Mouse (Mus musculus) MN1 (cell line): ENCODE measurements around the gene Egr2.

ENCODE experiments used
- DNase-seq: peaks from one replicate; pipeline ENCODE4 v3.0.0-alpha.2; 2016; ENCODE audit warnings: low spot score

The Egr2 gene

DNA sequence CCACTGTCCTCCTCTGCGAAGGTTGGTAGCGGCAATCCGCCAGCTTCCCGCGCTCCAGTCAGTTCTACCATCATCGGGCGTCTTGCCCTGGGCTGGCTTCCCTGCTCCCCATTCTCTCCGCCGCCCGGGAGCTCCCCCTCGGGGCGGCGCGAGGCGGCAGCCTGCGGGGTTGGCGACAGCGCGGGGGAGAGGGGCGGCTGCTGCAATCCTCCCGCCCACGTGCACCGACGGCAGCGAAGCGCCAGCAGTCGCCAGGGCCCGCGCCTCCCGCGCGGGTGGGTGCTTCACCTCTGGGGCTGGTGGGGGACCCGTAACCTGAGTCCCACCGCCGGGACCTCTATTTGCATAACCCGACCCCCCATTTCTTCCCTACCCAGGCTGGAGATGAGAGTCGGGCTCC is at the start of gene Egr2:
Gene Egr2 (plus strand): TSS at position 220 of the 400 bp plus-strand sequence.
- no peak for DNase-seq

DNA sequence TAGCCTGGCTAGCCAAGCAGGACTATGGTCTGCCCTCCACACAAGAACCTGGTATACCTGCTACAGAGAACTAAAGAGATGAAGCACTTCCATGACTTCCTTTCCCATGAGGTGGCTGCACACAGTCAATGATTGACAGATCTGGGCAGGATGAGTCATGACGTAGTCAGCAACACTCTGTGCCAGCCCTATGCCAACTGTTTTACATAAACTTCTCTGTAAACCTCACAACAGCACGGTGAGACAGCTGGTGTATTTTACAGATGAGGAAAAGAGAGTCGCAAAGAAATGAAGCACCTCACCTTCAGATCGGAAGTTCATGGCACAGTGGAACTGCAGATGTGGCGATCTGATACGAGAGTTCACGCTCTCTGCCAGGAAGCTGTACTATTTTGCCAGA is 47.8 kb upstream of the Egr2 start:
- no peak for DNase-seq

DNA sequence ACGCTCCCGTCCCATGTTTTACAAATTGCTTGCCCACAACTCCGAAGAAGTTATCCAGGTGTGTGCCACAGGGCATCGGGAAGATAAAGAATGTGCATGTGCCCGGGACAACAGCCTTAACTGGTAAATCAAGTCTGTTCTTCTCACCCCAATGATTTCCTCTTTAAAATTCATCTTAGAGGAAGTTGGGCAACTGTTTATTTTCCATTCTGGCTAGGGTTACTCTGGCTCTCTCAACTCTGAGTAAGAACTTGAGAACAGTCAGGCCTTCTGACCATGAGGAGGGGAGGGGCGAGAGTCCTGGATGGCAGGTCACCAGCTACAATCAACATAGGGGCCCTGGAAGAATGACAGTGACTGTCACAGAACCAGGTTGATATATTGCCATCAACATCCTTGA is 45.4 kb upstream of the Egr2 start:
- DNase-seq: no peak

DNA sequence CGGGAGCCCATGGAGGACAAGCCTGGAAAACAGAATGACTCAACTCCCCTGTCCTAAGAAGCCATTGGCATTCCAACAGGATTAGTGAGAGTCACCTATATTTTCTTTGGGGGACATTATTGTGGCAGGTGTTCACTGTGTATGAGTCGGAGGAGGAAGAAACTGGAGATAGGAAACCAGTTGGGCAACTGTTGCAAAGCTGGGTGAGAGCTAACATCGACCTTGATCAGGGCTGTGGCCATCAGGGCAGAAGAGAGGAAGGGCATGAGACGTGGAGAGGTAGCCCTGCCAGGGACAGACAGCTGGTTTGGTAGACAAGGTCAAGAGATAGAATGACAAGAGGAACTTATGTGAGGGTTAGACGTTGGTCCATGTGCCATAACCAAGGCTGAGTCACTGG is 44.6 kb upstream of the Egr2 start:
- DNase-seq: no peak

DNA sequence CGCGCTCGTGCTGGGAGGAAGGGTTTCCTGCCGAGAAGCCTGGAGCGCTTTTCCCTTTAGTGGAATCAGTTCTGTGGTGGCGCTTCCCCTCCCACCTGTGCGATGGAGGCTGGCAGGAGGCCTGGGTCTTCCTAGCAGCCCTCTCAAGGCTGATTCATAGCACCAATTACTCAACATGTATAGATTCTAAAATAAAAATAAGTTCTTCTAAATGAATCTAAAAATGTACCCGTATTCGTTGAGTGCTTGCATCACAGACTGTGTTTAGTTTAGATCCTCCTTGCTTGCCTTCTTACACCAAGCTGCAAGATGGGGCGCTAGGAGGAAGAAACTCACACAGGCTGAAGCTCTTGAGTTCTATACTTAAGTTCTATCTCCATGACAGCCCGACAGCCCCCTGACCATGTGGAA is 43.1 kb upstream of the Egr2 start:
- DNase-seq: no peak

DNA sequence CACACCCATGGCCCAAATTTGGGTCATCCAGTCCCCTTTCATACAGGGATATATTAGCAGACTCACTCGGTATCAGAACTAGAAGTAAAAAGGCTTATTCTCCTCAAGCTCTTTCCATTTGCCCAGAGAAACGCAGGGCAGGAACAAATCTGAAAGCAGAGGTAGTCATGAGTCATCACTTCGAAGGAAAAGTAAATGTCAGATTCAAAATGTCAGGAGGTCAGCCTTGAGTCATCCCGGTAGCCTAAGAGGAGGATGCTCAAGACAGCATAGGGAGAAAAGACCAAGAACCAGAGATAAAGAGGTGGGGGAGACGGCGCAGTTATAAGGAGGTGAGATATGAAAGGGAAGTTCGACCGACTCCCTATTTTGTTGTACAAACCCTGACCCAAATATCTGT is 41.7 kb upstream of the Egr2 start:
- no peak for DNase-seq

DNA sequence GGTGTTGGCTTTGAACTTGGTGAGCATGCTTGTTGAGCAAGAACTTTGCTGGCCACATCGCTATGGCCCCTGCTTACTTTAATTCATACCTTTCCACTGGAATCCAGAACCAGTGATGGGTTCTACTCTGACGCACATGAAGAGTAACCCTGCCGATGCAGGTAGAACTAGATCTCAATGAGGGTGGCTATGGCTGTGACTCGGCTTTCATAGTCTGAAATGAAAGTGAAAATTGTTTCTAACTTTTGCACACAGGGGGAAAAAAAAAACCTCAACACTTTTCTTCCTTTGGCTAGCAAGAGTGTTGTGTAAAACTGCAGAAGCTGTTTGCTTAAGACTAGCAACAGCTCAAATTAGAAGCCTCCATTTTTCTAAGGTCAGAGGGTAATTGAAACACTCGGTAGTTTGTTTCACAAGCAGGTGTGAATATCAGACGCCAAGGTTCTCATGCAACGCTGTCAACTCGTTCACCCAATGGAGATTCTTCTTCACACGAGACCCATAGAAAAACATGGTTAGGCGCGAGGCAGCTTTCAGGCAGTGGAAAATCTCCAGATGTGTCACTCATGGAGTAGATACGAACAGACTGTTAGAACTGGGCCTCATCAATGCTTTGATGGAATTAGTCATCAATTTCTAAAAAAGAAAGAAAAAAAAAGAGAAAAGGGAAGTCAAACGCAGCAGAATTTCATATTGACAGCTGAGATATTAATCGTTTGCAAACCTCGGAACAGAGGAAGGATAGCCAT is 38.0 kb upstream of the Egr2 start:
- no peak for DNase-seq

DNA sequence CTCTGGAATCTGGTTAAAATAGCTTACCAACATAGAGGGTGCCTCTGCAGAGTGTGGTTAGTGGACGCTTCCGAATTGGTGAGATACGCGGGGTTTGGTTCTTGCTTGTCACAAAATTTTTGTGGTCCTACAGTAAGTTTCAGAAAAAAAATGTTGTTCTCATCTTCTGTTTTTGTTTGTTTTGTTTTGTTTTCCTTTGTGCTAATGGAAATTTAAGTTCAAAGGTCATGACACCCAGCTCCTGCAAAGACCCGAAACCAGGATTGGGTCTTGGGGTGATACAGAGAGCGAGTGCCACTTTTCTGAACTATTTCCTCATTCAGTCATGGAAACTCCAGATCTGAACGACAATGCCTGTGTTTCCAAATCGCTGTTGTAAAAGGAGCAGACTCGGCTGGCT is 37.3 kb upstream of the Egr2 start:
- DNase-seq: no peak

DNA sequence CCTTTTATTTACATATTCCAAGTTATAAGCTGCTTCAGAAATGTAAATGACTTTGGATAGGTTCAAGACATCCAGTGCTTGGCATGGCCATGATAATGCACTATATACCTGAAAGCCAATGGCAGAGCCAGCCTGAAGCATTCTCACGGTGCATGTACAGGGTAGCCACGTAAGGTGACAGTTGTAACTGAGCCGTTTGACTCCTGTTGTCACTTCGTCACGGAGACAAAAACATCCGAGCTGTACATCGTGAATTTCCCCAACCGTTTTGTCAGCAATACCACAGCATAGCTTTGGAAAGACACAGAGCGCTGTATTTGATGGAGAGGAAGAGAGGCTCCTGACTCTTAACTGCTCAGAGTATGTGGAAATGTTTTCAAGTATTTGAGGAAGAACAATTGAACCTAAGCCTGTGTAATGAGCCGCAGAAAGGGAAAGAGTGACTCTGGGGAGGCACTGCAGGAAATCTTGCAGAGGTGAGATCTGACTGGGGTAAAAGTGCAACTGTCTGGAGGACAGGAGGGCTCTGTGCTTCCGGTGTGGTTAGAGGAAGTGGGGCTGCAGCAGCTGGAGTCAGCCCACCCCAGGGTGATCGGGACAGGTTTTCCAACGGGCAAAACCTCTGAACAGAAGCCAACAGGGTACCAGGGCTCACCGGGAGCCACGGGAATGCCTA is 31.8 kb upstream of the Egr2 start:
- DNase-seq: no peak

DNA sequence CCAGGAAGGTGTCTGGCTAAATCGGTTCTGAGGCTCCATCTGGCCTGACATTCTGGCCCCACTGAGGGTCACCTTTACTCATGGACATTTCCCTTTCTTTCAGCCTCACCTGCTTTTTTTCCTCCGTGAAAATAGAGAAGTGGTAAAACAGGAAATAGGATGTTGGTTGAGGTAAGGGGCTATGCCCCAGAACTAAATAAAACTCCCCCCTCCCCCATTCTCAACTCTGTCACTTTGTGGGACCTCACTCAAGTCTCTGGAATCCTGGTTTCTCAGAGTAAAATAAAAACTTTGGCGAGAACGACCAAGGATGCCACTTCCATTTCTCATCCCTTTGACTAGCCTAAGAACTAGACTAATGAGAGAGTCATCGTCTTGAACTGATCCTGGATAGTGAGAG is 31.2 kb upstream of the Egr2 start:
- DNase-seq: no peak

DNA sequence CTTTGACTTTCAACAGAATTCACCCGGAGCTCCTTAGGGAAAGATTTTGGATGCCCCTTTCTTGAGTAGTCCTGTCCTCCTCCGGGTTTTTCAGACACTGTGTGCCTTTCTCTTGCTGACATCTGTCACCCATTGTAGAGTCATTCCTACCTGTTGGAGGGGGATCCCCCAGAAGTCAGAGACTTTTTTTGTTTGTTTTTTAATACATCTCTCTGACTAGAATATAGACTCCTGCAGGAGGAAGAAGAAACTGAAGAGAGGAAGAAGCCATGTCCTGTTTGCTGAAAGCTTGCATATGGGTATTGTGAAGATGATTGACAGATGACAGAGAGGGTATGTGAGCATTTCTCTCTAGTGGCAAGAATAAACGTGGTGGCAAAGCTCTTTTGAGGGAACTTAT is 30.0 kb upstream of the Egr2 start:
- DNase-seq: no peak

DNA sequence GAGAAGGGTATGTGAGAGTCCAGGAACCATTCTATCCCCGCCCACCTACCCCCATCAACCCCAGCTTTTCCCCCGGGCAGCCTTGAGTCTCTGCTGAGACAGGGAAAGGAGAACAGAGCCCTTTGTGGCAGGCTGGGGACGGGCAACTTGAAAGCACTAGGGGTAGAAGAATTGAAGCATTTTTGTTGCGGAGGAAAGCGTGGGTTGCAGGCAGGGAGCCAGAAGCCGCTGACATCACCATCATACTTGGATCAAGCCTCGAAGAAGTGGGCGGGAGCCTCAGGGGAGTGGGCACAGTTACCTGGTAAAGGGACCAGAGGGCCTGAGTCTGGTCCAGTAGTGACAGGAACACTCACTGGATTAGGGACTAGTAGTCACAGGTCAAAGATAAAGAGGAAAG is 23.1 kb upstream of the Egr2 start:
- peak; percentile 56 for DNase-seq

DNA sequence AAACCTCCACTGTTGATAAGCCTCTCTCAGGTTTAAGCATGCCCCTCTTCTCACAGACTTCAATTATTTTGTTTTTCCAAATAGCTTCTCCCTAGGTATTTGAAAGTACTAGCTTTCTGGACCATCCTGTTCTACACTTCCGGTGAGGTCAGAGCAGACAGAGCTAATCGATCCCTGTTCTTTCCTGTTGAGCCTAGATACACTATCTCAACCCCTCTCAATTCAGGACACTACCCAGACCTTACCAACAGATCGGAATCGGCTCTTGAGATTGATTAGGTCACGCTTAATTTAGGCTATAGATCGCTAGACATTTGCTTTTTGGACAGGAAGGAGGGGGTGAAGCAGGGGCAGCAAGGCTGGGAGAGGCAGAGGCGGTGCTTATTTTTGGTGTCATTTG is 22.4 kb upstream of the Egr2 start:
- peak; percentile 70 for DNase-seq

DNA sequence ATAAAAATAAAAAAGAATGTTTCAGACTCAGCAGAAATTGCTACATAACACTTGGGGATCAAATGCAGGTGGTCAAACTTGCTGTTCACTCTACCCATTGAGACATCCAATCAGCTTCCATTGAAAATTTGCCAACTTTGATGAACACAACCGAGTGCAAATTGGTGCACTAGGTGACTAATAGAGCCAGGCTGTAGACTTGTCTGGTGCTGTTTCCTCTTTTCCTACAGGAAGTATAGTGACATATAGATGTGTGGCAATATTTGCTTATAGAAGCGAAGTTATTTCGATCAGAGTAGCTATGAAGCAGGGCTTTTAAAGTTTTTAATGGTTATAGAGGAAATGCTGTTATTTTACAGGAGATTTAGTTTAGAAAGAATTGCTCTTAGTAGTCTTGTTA is 16.5 kb upstream of the Egr2 start:
- DNase-seq: no peak

DNA sequence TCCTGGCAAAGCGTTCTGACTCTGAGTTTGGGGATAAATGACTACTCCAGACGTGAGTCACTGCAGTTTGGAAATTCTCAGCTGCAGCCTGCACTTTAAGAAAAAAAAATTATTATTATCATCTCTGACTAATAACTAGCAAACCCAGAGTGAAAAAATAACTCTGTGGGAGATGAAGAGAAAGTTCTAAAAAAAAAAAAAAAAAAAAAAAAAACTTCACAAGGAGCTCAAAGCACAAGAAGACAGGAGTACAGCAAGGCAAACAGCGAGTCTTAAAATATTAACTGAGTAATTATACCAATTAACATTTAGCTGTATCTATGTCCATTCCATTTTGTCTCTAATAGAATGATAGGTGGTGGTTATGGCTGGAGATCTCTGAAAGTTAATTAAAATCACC is 11.1 kb upstream of the Egr2 start:
- no peak for DNase-seq

DNA sequence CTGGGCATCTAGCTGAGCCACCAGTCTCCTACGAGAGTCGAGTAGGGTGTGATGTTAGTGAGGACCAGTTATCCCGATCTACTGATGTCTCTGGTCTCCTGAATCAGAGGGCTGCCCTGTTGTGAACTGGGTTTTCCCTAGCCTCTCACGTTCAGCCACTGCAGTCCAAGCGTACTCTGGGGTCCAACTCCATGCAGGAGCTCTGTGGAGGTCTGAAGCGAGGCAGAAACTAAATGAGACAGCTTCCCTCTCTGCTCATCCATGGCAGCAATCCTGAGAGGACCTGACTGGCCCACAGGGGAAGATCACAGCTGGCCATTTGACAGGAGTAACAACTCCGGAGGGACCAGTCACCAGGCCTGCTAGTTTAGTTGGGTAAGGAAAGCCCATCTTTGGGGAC is 10.6 kb upstream of the Egr2 start:
- no peak for DNase-seq

DNA sequence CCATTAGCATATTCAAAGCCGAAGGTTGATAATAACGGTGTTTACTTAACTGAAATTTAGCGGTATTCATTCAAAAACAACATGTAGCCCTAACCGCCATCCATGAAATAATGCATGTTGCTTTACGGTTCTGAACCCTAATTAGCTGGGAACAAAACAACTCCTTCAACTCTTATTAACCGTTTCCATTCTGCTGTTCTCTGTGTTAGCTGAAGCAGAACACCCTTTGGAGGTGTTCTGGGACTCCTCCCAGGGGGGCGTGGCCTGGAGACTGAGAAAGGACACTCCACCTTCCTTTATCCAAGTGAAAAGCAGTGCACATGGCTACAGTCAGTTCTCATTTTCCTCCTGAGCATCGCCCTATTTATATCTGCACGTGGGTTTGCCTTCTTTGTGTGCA is 8.8 kb upstream of the Egr2 start:
- no peak for DNase-seq

DNA sequence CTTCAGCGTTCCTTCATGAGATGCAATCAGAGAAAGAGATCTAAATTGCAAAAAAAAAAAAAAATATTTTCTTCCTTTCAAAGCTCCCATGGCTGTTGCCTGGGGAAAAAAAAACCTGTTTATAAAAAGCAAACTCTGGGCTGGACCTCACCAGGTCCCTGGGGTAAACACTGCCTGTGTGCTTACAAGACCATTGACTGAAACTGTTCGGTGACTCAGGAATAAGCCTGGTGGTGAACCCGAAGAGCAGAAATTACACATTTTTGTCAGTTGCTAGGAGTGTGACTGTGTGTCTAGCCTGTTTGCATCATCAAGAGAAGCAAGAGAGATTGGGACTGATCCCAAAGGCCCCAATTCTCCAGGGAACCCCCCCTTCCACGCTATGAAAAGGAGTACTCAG is 5.5 kb upstream of the Egr2 start:
- no peak for DNase-seq

DNA sequence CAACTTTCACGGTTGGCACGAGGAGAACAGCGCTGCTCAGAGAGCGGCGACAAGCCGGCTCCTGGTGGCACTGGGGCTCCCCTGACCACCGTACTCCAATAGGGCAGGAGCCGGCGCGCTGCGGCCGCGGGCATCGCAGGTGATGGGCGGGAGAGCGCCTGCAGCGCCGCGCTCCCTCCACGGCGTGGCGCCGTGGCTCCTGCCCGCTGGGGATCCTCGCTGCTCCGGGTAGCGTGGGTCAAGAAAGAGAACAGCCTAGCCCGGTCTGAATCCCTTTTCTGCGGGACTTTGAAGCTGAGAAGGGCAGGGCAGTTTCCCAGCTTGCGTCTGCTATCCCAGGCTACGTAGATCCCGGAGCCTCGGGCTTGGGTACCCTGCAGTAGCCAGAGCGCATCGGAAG is 697 bp downstream of the Egr2 start:
- peak; percentile 79 for DNase-seq

DNA sequence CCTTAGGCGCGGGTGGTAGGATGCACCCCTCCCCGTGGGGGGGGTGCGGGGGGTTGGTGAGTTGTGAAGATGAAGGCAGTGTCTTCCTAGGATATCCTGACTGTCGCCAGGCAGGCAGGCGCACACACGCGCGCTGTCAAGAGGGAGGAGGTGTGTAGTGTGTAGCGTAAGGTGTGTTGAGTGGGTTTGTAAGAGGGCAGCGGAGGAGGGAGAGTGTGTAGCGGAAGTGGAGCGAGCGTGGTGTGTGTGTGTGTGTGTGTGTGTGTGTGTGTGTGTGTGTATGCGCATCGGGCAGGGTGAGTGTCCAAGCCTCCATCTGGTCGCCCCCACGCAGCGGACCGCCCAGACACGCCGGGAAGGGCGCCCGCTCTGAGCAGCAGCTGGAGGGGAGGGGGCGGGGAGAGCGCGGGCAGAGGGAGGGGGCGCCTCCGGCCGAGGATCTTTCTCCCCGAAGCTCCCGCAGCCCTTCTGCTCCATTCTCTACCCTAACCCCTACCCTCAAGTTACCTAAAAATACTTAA is 1.4 kb downstream of the Egr2 start:
- DNase-seq: peak; percentile 45

DNA sequence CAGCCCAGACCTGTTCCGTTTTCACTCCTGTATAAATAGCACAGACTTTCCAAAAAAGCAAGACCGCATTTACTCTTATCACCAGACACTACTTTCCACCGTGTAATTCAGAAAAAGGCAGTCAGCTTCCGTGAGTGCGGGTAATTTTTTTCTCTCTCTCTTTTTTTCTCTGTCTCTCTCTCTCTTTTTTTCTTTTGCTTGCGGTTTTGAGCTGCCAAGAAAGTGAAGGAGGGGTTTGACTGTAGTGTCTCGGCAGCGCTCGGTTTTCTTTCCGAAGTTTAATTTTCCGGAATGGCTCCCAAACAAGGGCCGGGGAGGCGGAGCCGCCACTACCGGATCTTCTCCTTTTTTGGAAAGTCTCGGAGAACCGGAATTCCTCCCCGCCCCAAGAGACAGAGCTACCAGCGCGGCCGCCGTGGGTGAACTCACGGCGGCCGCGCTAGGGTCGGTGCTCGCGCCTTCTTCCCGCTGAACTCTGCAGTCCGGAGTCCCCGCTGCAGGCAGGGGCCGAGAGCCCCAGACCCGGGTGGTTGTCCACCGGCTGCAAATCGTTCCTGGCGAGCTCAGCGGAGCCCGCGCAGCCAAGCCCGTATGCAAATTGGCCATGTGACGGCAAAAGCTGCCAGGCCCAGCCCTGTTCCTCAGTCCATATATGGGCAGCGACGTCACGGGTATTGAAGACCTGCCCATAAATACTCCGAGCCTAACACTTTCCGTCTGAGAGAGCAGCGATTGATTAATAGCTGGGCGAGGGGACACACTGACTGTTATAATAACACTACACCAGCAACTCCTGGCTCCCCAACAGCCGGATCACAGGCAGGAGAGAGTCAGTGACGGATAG is 2.1 kb downstream of the Egr2 start:
- DNase-seq: peak; percentile 94

DNA sequence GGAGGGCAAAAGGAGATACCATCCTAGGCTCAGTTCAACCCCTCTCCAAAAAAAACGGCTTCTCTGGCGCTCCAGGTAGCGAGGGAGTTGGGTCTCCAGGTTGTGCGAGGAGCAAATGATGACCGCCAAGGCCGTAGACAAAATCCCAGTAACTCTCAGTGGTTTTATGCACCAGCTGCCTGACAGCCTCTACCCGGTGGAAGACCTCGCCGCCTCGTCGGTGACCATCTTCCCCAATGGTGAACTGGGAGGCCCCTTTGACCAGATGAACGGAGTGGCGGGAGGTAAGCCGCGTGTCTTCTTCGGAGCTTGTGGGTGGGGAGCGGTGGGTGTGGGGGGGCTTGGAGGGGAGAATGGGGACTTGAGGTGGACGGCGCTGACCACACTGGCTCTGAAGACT is 2.8 kb downstream of the Egr2 start:
- no peak for DNase-seq
